Mouse (Mus musculus) cortical plate, adult 2 months (tissue): ENCODE data around the gene Foxg1. TPM values are rescaled to one million over a fixed set of nuclear protein-coding genes. Genes with fewer than 3 reads are reported as not detected.
A peak's percentile ranks its signal among the peaks of the same experiment; 100 is the strongest.

Experiments used
- H3K27ac ChIP-seq: fragments of 200-500 bp; 2 replicates; pipeline ENCODE4 v1.5.1; 2012; ENCODE audit warnings: low read length, control low read depth, inconsistent platforms; ENCODE audit not compliant: insufficient read depth
- H3K4me1 ChIP-seq: fragments of 200-500 bp; 2 replicates; pipeline ENCODE4 v1.6.1; 2011; ENCODE audit warnings: low read length; ENCODE audit not compliant: control insufficient read depth, insufficient read depth
- H3K4me3 ChIP-seq: fragments of 200-500 bp; 2 replicates; pipeline ENCODE4 v1.5.1; 2011; ENCODE audit warnings: mild to moderate bottlenecking, low read length, control low read depth; ENCODE audit not compliant: insufficient read depth
- CTCF ChIP-seq: fragments of 200-500 bp; IDR thresholded peaks from 2 replicates; pipeline ENCODE4 v1.5.1; 2011; ENCODE audit warnings: mild to moderate bottlenecking, control low read depth, low read length; ENCODE audit not compliant: insufficient read depth; ENCODE audit errors: extremely low read depth
- POLR2A ChIP-seq: fragments of 200-500 bp; IDR thresholded peaks from 2 replicates; pipeline ENCODE4 v1.6.1; 2011; ENCODE audit warnings: mild to moderate bottlenecking, low read length, control low read depth; ENCODE audit not compliant: insufficient read depth; ENCODE audit errors: extremely low read depth
- polyA plus RNA-seq: library from polyadenylated mRNA; depleted of rRNA; stranded (reverse); fragments of >200 nt; gene quantifications from 2 replicates; pipeline ENCODE4 v1.2.3, GENCODE M21; 2012

Gene Foxg1
- polyA plus RNA-seq, 1 experiment, result 61.2 TPM

GRCm38 (mm10) chr12:49376318-49376992 is 6.0 kb upstream of the Foxg1 start:
- H3K4me3 ChIP-seq, result peak overlapping the region; percentile 40
- no peak for TF ChIP-seq POLR2A
- TF ChIP-seq CTCF, result no peak
- peaks cover 3% of the 10 kb centered on the region; the same call in 1 of the 2 replicates for H3K4me1 ChIP-seq
- peak overlapping the region; percentile 99 for H3K27ac ChIP-seq

- Histone ChIP-seq H3K27ac (peak overlapping the region; percentile 98), H3K4me3 (peak overlapping the region; percentile 40), H3K4me1 (peaks cover 3% of the 10 kb centered on the region; the same call in 1 of the 2 replicates)
- TF ChIP-seq POLR2A (peak; percentile 41; the same call in 1 of the 2 replicates), CTCF (no peak)
These were observed 5.0 kb upstream of the Foxg1 start for GRCm38 (mm10) chr12:49377281-49377970.

- Histone ChIP-seq H3K4me3 (peak overlapping the region; percentile 40; the same call in 1 of the 2 replicates), H3K4me1 (peaks cover 2% of the 10 kb centered on the region; the same call in 1 of the 2 replicates), H3K27ac (peak overlapping the region; percentile 72)
- TF ChIP-seq CTCF (no peak), POLR2A (no peak)
These were observed 3.5 kb upstream of the Foxg1 start for GRCm38 (mm10) chr12:49378920-49379319.

GRCm38 (mm10) chr12:49379446-49379845 is 3.0 kb upstream of the Foxg1 start:
- Histone ChIP-seq H3K4me3 (peak overlapping the region; percentile 93; the same call in 1 of the 2 replicates), H3K27ac (peak overlapping the region; percentile 72), H3K4me1 (peaks cover 2% of the 10 kb centered on the region; the same call in 1 of the 2 replicates)
- TF ChIP-seq POLR2A (no peak), CTCF (no peak)

- Histone ChIP-seq H3K27ac (peak overlapping the region; percentile 64), H3K4me1 (peaks cover 2% of the 10 kb centered on the region; the same call in 1 of the 2 replicates), H3K4me3 (peak overlapping the region; percentile 93)
- TF ChIP-seq POLR2A, result no peak
- TF ChIP-seq CTCF, result no peak
These were observed 2.0 kb upstream of the Foxg1 start for GRCm38 (mm10) chr12:49380442-49380841.

- H3K4me3 ChIP-seq, result peak overlapping the region; percentile 93
- no peaks in the 10 kb centered on the region; the same call in 1 of the 2 replicates for H3K4me1 ChIP-seq
- 0 out of 2 replicates have a peak overlapping the region, but pooled peaks have one; percentile 57 for H3K27ac ChIP-seq
- no peak for TF ChIP-seq CTCF
- TF ChIP-seq POLR2A, result no peak
These were observed 1.4 kb upstream of the Foxg1 start for GRCm38 (mm10) chr12:49381031-49381525.

- Histone ChIP-seq H3K4me1 (no peaks in the 10 kb centered on the region; the same call in 1 of the 2 replicates), H3K27ac (peak overlapping the region; percentile 93), H3K4me3 (peak overlapping the region; percentile 93)
- peak; percentile 40; the same call in 1 of the 2 replicates for TF ChIP-seq POLR2A
- TF ChIP-seq CTCF, result no peak
These were observed 617 bp upstream of the Foxg1 start for GRCm38 (mm10) chr12:49381721-49382365.

- Histone ChIP-seq H3K27ac (peak overlapping the region; percentile 99), H3K4me3 (peak overlapping the region; percentile 93), H3K4me1 (no peaks in the 10 kb centered on the region; the same call in 1 of the 2 replicates)
- TF ChIP-seq CTCF, result no peak
- peak; percentile 95 for TF ChIP-seq POLR2A
These were observed 1.2 kb downstream of the Foxg1 start for GRCm38 (mm10) chr12:49383521-49384133.
